Mouse (Mus musculus): Measurements from ENCODE around the gene Dip2b. TPM values are rescaled to one million over a fixed set of nuclear protein-coding genes. Genes with fewer than 3 reads are reported as not detected.

Gene Dip2b
- polyA plus RNA-seq, 1 experiment: 5.4 TPM

DNA sequence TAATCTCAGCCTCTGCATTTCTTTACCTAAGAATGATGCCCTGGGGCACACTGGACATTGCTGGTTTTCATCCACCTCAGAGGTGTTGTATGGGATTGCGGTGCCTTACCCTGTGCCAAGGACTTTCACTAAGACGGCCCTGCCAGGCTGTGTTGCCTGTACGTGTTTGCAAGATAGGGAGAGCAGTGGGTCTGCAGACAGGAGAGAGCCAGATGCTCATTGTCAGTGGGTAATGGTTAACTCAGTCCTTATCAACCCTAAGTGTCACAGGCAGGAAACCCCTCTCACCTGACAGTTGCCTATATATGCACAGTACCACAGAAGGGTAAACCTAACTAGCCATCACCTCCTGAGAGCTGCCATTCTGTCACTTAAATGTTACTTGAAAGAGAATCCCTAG is 107.5 kb downstream of the Dip2b start:
- H3K4me1 ChIP-seq (ENCODE audit: control insufficient read depth, insufficient read depth, low read length): no peaks in the 10 kb centered on the region
- 77% methylated on average over 3 of the region's 3 CpGs for WGBS
- DNase-seq: no peak
- H3K4me3 ChIP-seq (ENCODE audit: insufficient read depth, low read depth, low read length): no peak overlapping the region
- no peaks in the 10 kb centered on the region for H3K27me3 ChIP-seq (replicated peaks; ENCODE audit: control insufficient read depth, insufficient read depth, low read length)
- no peak overlapping the region for H3K27ac ChIP-seq (ENCODE audit: insufficient read depth, low read depth, low read length)
- TF ChIP-seq CTCF (conservative IDR thresholded peaks at IDR 0.05; ENCODE audit: insufficient read depth, insufficient read length, low read depth, low read length) (no peak), POLR2A (IDR thresholded peaks at IDR 0.05; ENCODE audit: low read depth, low read length) (no peak)
- no peaks in the 10 kb centered on the region for H3K36me3 ChIP-seq (ENCODE audit: control insufficient read depth, insufficient read depth, low read length)

DNA sequence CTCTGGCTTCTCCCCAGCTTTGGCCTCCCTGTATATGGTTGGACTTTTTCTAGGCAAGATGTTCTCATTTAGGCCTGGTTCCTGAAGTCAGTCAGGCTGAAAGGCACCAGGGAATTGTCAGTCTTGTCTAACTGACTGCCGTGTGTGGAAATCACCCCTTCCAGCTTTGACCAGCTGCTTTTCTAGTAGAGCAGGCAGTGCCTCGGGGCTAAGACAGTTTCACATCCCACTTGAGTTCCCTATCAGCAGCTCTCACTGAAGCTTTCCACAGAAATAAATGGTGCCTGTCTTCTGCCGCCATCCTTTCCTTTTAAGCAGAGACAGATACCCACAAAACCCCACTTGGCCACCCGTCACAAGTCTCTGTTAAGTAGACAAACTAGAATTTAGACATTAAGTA is 112.1 kb downstream of the Dip2b start:
- H3K27ac ChIP-seq (ENCODE audit: insufficient read depth, low read depth, low read length): no peak overlapping the region
- no peak overlapping the region for H3K4me3 ChIP-seq (ENCODE audit: insufficient read depth, low read depth, low read length)
- no peak for TF ChIP-seq CTCF (conservative IDR thresholded peaks at IDR 0.05; ENCODE audit: insufficient read depth, insufficient read length, low read depth, low read length)
- TF ChIP-seq POLR2A (IDR thresholded peaks at IDR 0.05; ENCODE audit: low read depth, low read length): no peak
- H3K4me1 ChIP-seq (ENCODE audit: control insufficient read depth, insufficient read depth, low read length): no peaks in the 10 kb centered on the region
- no peaks in the 10 kb centered on the region for H3K27me3 ChIP-seq (replicated peaks; ENCODE audit: control insufficient read depth, insufficient read depth, low read length)
- WGBS: 75% methylated on average over 4 of the region's 4 CpGs
- H3K36me3 ChIP-seq (ENCODE audit: control insufficient read depth, insufficient read depth, low read length): peaks cover 3% of the 10 kb centered on the region
- DNase-seq: no peak

DNA sequence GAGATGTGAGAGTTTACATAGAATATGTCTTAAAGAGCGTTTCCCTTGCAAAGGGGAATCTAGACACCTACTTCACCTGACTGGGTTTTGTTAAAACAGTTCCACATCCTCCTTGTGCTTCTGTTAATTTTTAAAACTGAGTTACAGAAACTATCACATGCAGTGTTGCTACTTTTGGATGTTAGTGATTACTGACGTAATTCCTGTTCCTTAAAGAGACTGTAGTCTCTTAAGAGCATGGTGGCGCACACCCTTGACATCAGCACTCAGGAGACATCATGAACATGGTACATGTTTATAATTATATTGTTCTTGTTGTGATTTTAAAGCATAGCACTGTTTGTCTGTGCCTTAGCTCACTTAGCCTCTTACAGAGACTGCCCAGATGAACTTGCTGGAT is 113.9 kb downstream of the Dip2b start:
- WGBS: 90% methylated on average over 3 of the region's 3 CpGs
- peaks cover 3% of the 10 kb centered on the region for H3K36me3 ChIP-seq (ENCODE audit: control insufficient read depth, insufficient read depth, low read length)
- no peak for DNase-seq
- no peaks in the 10 kb centered on the region for H3K27me3 ChIP-seq (replicated peaks; ENCODE audit: control insufficient read depth, insufficient read depth, low read length)
- H3K4me1 ChIP-seq (ENCODE audit: control insufficient read depth, insufficient read depth, low read length): no peaks in the 10 kb centered on the region
- H3K4me3 ChIP-seq (ENCODE audit: insufficient read depth, low read depth, low read length): no peak overlapping the region
- no peak overlapping the region for H3K27ac ChIP-seq (ENCODE audit: insufficient read depth, low read depth, low read length)
- TF ChIP-seq CTCF (conservative IDR thresholded peaks at IDR 0.05; ENCODE audit: insufficient read depth, insufficient read length, low read depth, low read length): no peak
- no peak for TF ChIP-seq POLR2A (IDR thresholded peaks at IDR 0.05; ENCODE audit: low read depth, low read length)

DNA sequence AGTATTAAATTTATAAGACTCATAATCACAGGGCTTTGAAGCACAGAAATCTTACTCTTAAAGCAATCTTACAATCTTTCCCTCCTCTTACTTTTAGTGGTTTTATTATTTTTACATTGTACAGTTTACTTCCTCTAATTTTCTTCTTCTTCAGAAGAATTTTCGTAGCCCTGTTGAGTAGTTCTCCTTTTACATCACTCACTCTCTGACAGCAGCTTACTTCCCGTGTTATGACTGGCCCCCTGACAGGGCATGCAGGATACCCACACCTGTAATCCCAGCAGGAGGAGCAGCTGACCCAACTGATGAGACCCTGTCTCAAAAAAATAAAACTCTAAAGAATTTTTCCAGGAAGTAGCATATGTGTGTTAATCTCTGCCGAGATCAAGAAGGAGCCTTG is 114.6 kb downstream of the Dip2b start:
- H3K36me3 ChIP-seq (ENCODE audit: control insufficient read depth, insufficient read depth, low read length): peaks cover 3% of the 10 kb centered on the region

DNA sequence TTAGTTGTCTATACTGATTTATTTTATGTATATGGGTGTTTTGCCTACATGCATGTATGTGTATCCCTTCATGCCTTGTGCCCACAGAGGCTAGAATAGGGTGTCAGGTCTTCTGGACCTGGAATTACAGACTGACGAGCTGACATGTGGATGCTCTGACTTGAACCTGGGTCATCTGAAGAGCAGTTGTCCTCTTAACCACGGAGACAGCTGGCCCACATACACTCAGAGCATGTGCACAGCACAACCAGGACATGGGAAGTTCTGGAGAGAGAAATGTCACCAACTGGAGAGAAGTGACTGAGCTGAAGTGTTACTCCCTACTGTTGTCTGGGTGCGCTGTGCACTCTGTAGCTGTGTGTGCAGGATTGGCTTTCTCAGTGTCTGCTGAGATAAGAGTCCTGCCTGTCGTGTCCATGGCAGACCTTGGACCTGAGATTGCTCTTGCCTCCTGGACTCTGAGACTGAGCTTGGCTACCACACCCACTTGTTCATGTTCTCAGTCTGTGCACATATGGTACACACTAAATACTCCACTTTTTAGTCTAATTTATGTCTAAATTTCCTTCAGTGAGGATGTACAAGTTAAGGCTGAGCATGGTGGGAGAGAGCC is 117.7 kb downstream of the Dip2b start:
- H3K36me3 ChIP-seq (ENCODE audit: control insufficient read depth, insufficient read depth, low read length): peaks cover 3% of the 10 kb centered on the region
- H3K27ac ChIP-seq (ENCODE audit: insufficient read depth, low read depth, low read length): no peak overlapping the region
- no peaks in the 10 kb centered on the region for H3K4me1 ChIP-seq (ENCODE audit: control insufficient read depth, insufficient read depth, low read length)
- WGBS: 83% methylated on average over 4 of the region's 4 CpGs
- TF ChIP-seq CTCF (conservative IDR thresholded peaks at IDR 0.05; ENCODE audit: insufficient read depth, insufficient read length, low read depth, low read length): no peak
- TF ChIP-seq POLR2A (IDR thresholded peaks at IDR 0.05; ENCODE audit: low read depth, low read length): no peak
- H3K4me3 ChIP-seq (ENCODE audit: insufficient read depth, low read depth, low read length): no peak overlapping the region
- no peak for DNase-seq
- H3K27me3 ChIP-seq (replicated peaks; ENCODE audit: control insufficient read depth, insufficient read depth, low read length): no peaks in the 10 kb centered on the region

More for the DNA sequence above, 114.6 kb downstream of the Dip2b start:
- WGBS: 76% methylated on average over 3 of the region's 3 CpGs
- no peaks in the 10 kb centered on the region for H3K4me1 ChIP-seq (ENCODE audit: control insufficient read depth, insufficient read depth, low read length)
- no peak overlapping the region for H3K27ac ChIP-seq (ENCODE audit: insufficient read depth, low read depth, low read length)
- TF ChIP-seq CTCF (conservative IDR thresholded peaks at IDR 0.05; ENCODE audit: insufficient read depth, insufficient read length, low read depth, low read length): no peak
- TF ChIP-seq POLR2A (IDR thresholded peaks at IDR 0.05; ENCODE audit: low read depth, low read length): no peak
- no peak for DNase-seq
- H3K4me3 ChIP-seq (ENCODE audit: insufficient read depth, low read depth, low read length): no peak overlapping the region
- no peaks in the 10 kb centered on the region for H3K27me3 ChIP-seq (replicated peaks; ENCODE audit: control insufficient read depth, insufficient read depth, low read length)

DNA sequence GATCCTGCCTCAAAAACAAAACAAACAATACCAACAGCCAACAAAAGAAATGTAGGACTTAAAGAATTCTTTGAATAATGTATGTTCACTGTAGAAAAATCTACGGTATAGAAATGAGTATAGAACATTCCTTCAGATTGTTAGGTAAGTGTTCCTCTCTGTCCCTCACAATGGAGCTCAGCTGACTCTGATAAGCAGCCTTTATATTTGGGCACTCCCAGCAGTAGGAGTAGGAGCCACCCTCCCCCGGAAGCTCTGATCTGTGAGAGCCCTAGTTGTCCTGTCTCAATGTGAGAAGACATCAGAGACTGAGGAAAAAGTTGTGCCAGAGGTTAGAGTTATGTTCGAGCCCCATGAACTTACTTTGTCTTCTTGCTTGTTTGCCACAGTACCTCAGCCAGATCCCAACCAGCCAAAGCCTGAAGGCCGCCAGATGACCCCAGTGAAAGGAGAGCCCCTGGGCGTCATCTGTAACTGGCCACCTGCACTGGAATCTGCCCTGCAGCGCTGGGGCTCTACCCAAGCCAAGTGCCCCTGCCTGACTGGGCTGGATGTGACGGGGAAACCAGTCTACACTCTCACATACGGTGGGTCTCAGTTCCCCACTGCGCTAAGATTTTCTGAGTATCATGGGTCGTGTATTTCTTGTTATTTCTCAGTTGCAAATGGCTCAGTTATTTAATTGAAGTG is 118.5 kb downstream of the Dip2b start:
- 82% methylated on average over 10 of the region's 10 CpGs for WGBS

DNA sequence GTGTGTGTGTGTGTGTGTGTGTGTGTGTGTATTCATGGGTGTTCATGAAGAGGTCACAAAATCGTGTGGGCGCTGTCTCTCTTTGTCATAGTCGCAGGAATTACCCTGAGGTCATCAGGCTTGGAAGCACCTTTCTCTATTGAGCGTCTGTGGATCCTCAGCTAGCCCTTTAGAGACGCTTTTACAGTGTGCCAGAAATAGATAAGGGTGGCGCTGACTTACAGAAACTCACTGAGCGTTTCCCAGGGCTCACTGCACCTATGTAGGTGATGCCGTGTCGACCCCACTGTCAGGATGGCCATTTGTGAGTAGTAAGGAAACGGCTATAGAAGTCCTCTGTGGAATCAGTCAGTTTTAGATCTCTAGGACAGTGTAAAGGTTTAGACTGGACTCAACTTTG is 120.5 kb downstream of the Dip2b start:
- no peak for TF ChIP-seq CTCF (conservative IDR thresholded peaks at IDR 0.05; ENCODE audit: insufficient read depth, insufficient read length, low read depth, low read length)
- no peak for TF ChIP-seq POLR2A (IDR thresholded peaks at IDR 0.05; ENCODE audit: low read depth, low read length)
- 90% methylated on average over 10 of the region's 10 CpGs for WGBS
- Histone ChIP-seq H3K27me3 (replicated peaks; ENCODE audit: control insufficient read depth, insufficient read depth, low read length) (no peaks in the 10 kb centered on the region), H3K27ac (ENCODE audit: insufficient read depth, low read depth, low read length) (no peak overlapping the region), H3K4me3 (ENCODE audit: insufficient read depth, low read depth, low read length) (no peak overlapping the region), H3K4me1 (ENCODE audit: control insufficient read depth, insufficient read depth, low read length) (no peaks in the 10 kb centered on the region), H3K36me3 (ENCODE audit: control insufficient read depth, insufficient read depth, low read length) (peaks cover 3% of the 10 kb centered on the region)
- no peak for DNase-seq

More for the DNA sequence above, 118.5 kb downstream of the Dip2b start:
- no peak for DNase-seq
- no peak overlapping the region for H3K27ac ChIP-seq (ENCODE audit: insufficient read depth, low read depth, low read length)
- no peaks in the 10 kb centered on the region for H3K4me1 ChIP-seq (ENCODE audit: control insufficient read depth, insufficient read depth, low read length)
- H3K27me3 ChIP-seq (replicated peaks; ENCODE audit: control insufficient read depth, insufficient read depth, low read length): no peaks in the 10 kb centered on the region
- no peak overlapping the region for H3K4me3 ChIP-seq (ENCODE audit: insufficient read depth, low read depth, low read length)
- H3K36me3 ChIP-seq (ENCODE audit: control insufficient read depth, insufficient read depth, low read length): peaks cover 3% of the 10 kb centered on the region
- TF ChIP-seq CTCF (conservative IDR thresholded peaks at IDR 0.05; ENCODE audit: insufficient read depth, insufficient read length, low read depth, low read length) (no peak), POLR2A (IDR thresholded peaks at IDR 0.05; ENCODE audit: low read depth, low read length) (no peak)
